Mouse (Mus musculus) retina, embryonic 14.5 days (tissue): ENCODE data around the gene Miga2.

Experiments
- DNase-seq: peaks from one replicate; pipeline ENCODE4 v3.0.0-alpha.2; 2015; ENCODE audit warnings: low spot score

Miga2 gene

GRCm38 (mm10) chr2:30363773-30364650 is at the start of gene Miga2:
Gene Miga2 (plus strand): TSS chr2:30364233.
- DNase-seq: peak; percentile 99

- peak; percentile 3 for DNase-seq
Observed at GRCm38 (mm10) chr2:30316136-30316535, 47.9 kb upstream of the Miga2 start.

GRCm38 (mm10) chr2:30316955-30317354 is 47.1 kb upstream of the Miga2 start:
- DNase-seq: no peak

GRCm38 (mm10) chr2:30319260-30319659 is 44.8 kb upstream of the Miga2 start:
- no peak for DNase-seq

GRCm38 (mm10) chr2:30323111-30323510 is 40.9 kb upstream of the Miga2 start:
- no peak for DNase-seq

GRCm38 (mm10) chr2:30325296-30325695 is 38.7 kb upstream of the Miga2 start:
- DNase-seq: no peak

- no peak for DNase-seq
Observed at GRCm38 (mm10) chr2:30327276-30327675, 36.8 kb upstream of the Miga2 start.

- no peak for DNase-seq
Observed at GRCm38 (mm10) chr2:30328791-30329190, 35.2 kb upstream of the Miga2 start.

GRCm38 (mm10) chr2:30335324-30335723 is 28.7 kb upstream of the Miga2 start:
- no peak for DNase-seq

- DNase-seq: no peak
Observed at GRCm38 (mm10) chr2:30336174-30336915, 27.7 kb upstream of the Miga2 start.

- no peak for DNase-seq
Observed at GRCm38 (mm10) chr2:30337179-30337578, 26.9 kb upstream of the Miga2 start.

- DNase-seq: no peak
Observed at GRCm38 (mm10) chr2:30342061-30342460, 22.0 kb upstream of the Miga2 start.

- no peak for DNase-seq
Observed at GRCm38 (mm10) chr2:30342544-30342943, 21.5 kb upstream of the Miga2 start.

- no peak for DNase-seq
Observed at GRCm38 (mm10) chr2:30343601-30344137, 20.4 kb upstream of the Miga2 start.

GRCm38 (mm10) chr2:30345971-30346676 is 17.9 kb upstream of the Miga2 start:
- no peak for DNase-seq

- no peak for DNase-seq
Observed at GRCm38 (mm10) chr2:30349196-30349595, 14.8 kb upstream of the Miga2 start.

GRCm38 (mm10) chr2:30351149-30351548 is 12.9 kb upstream of the Miga2 start:
- no peak for DNase-seq

GRCm38 (mm10) chr2:30355861-30356260 is 8.2 kb upstream of the Miga2 start:
- no peak for DNase-seq

- no peak for DNase-seq
Observed at GRCm38 (mm10) chr2:30356266-30356665, 7.8 kb upstream of the Miga2 start.

GRCm38 (mm10) chr2:30356906-30357305 is 7.1 kb upstream of the Miga2 start:
- no peak for DNase-seq

GRCm38 (mm10) chr2:30357552-30358510 is 6.2 kb upstream of the Miga2 start:
- no peak for DNase-seq
